Mouse (Mus musculus): ENCODE results near the gene Myo5c.

- TF ChIP-seq TAL1 (conservative IDR thresholded peaks at IDR 0.05; ENCODE audit: low read depth, low read length), result no peak
- TF ChIP-seq CTCF (IDR thresholded peaks at IDR 0.05; ENCODE audit: low read depth, low read length), result no peak
- no peak for TF ChIP-seq GATA1 (IDR thresholded peaks at IDR 0.05; ENCODE audit: borderline replicate concordance, low read length)
- TF ChIP-seq POLR2AphosphoS5 (IDR thresholded peaks at IDR 0.05; ENCODE audit: insufficient replicate concordance, low read depth, low read length), result no peak
- no peak for TF ChIP-seq GATA2 (IDR thresholded peaks at IDR 0.05; ENCODE audit: borderline replicate concordance, low read depth, low read length)
Measured at GRCm38 (mm10) chr9:75187646-75188260, 44.1 kb upstream of the Myo5c start.
